Mouse (Mus musculus) subcutaneous adipose tissue, adult 2 months (tissue): ENCODE results near the gene Zfp639. TPM values are rescaled to one million over a fixed set of nuclear protein-coding genes. Genes with fewer than 3 reads are reported as not detected.

Source experiments
- polyA plus RNA-seq: library from polyadenylated mRNA; depleted of rRNA; stranded (reverse); fragments of >200 nt; gene quantifications from 2 replicates; pipeline ENCODE4 v1.2.3, GENCODE M21; 2012; ENCODE audit warnings: low replicate concordance; rRNA removed

The Zfp639 gene
- 29.5 and 33.6 TPM in 2 replicates for polyA plus RNA-seq

DNA sequence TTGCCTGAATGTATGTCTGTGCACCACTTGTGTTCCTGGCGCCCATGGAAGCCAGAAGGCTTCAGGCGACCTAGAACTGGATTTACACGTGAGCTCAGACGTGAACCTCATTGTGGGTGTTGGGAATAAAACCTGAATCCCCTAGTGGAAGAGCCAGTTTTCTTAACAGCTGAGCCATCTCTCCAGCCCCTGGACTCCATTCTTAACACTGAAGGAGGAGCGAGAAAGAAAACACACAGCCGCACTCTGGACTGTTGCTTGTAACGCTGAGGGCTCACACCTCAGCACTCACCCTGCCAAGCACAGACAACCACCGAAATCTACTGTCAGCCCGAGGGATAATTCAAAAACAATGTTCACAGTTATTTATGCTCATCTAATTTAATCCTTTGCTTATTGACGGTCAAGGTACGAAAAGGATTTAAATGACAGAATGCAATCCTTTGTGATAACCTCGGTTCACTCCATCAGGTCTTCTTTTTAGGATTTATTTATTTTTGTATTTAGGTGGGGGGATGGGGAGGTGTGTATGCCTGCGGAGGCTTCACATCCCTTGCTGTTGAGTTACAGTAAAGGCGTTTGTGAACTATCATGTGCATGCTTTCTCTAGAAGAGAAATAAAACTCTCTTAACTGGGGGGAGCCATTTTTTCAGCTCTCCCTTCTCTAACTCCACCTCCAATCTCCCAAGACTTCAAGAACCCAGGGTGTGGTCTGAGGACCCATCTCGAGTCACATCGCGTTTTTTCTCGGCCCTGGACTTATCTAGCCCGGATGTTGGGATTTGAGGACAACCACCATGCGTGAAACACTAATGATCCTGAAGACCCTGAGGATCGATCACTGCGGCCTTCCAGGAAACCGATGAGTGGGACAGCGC, at the start of gene Zfp639:
Gene Zfp639, plus strand, starts transcription at position 764 of the 879 bp plus-strand sequence.

DNA sequence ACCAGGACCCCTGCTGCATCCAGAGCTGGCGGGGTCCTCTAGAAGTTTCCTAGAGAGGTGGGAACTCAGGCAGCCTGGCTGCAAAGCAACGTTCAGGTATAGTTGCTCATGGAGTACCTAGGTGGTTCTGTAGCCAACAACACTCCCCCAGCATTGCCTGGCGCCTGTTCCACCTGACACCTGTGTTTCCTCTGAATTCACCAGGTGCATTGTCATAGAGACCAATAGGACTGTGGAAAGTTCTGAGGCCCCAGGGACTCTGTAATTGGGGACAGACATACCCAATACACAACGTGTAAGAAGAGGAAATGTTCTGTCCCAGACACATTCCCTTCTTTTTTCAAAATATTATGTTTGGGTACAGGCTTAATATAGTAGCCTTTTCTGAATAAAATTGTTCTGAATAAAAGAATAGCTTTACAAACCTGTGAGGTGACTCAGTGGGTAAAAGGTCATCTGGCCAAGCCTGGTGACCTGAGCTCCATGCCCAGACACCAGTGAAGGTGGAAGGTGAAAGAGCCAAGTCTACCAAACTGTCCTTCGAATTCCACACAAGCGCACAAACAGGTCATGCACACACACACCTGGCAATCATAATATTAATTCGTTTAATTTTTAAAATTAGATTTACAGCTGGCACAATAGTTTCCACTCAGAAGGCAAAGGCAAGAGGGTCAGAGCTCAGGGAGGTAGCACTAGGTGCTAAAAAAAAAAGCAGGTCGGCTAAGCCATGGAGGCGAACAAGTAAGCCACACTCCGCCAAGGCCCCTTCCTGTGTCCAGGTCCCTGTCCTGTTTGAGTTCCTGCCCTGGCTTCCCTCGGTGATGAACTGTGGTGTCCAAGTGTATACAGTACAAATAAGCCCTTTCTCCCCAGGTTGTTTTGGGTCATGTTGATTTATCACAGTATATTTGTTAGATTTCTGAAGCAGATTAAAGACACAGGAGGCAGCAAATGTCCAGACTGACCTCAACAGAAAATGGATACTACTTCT, 17.7 kb upstream of the Zfp639 start, which contains the start of gene Kcnmb3:
Gene Kcnmb3, minus strand, starts transcription at position 135 of the 994 bp plus-strand sequence.

DNA sequence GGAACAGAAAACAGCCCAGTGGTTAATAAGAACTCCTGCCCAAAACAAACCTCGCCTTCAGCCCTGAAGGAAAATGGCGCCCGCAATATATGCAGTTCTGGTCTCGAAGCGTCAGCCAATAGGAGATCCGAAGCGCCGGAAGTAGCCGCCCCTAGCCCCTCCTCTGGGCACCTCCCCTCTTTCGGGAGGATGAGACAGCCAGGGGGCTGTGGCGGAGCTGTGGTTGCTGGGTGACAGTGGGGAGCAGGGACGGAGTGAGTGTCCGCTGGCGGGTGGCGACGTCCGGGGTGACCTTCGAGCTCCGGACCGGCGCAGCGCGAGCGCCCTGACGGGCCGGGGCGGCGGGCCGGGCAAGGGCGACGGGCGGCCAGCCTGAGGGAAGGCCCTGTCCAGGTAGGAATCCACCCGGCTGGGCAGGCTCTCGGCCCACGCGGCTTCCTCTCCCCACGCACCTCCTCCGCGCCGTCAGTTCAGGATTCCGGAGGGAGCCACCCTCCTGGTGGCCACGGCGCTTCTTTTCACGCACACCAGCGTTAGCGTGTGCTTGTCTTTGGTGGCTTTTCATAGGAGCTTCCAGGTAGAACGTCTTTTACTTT, 19.3 kb downstream of the Zfp639 start, which contains the start of gene Mfn1:
Gene Mfn1, plus strand, starts transcription at position 163 of the 596 bp plus-strand sequence.

Other genes with a start within 250 kb of the Zfp639 start
- gene Zmat3, start 144.2 kb upstream of the Zfp639 start, polyA plus RNA-seq: 8.6 and 19.0 TPM in 2 replicates
- gene Pik3ca, start 112.6 kb upstream of the Zfp639 start, polyA plus RNA-seq: 10.6 and 11.4 TPM in 2 replicates
- not detected in 2 replicates for gene Kcnmb3, start 18.0 kb upstream of the Zfp639 start, polyA plus RNA-seq
- 13.5 and 14.5 TPM in 2 replicates for gene Mfn1, start 19.2 kb downstream of the Zfp639 start, polyA plus RNA-seq
- 58.7 and 68.2 TPM in 2 replicates for gene Gnb4, start 106.3 kb downstream of the Zfp639 start, polyA plus RNA-seq
- 17.5 and 24.8 TPM in 2 replicates for gene Actl6a, start 196.0 kb downstream of the Zfp639 start, polyA plus RNA-seq
- 207 and 208 TPM in 2 replicates for gene Ndufb5, start 226.7 kb downstream of the Zfp639 start, polyA plus RNA-seq
- gene Mrpl47, start 227.3 kb downstream of the Zfp639 start, polyA plus RNA-seq: 2.8 and 3.2 TPM in 2 replicates